Mouse (Mus musculus) MEL (cell line): ENCODE results near the gene Rab28. TPM values are rescaled to one million over a fixed set of nuclear protein-coding genes. Genes with fewer than 3 reads are reported as not detected.

ENCODE experiments used
- DNase-seq: peaks from one replicate; pipeline ENCODE4 v3.0.0; 2011; ENCODE audit warnings: low read depth, low spot score
- H3K27ac ChIP-seq: 2 replicates; pipeline ENCODE4 v1.5.1; 2012; ENCODE audit warnings: low read depth, mild to moderate bottlenecking, control low read depth, low read length, moderate library complexity; ENCODE audit not compliant: control insufficient read depth
- H3K27me3 ChIP-seq, 2 experiments: fragments of 150-350 bp in 1 of 2; sonication (generic) in 1 of 2; 2 replicates each; pipeline ENCODE4 v1.6.1; 2012; ENCODE audit warnings: low read length in 2 of 2, mild to moderate bottlenecking in 2 of 2, improper control_type of control experiment in 1 of 2, moderate library complexity in 1 of 2; ENCODE audit not compliant: insufficient read depth in 2 of 2, control insufficient read depth in 1 of 2
- H3K36me3 ChIP-seq, 2 experiments: 2 replicates each; pipeline ENCODE4 v1.6.1; 2012 to 2014; ENCODE audit warnings: low read length in 2 of 2, improper control_type of control experiment in 1 of 2, inconsistent platforms in 1 of 2, mild to moderate bottlenecking in 1 of 2; ENCODE audit not compliant: insufficient read depth in 2 of 2, control insufficient read depth in 1 of 2
- H3K4me1 ChIP-seq, 2 experiments: fragments of 150-350 bp in 1 of 2; sonication (generic) in 1 of 2; 2 replicates each; pipeline ENCODE4 v1.6.1; 2012; ENCODE audit warnings: low read length in 2 of 2, improper control_type of control experiment in 1 of 2, mild to moderate bottlenecking in 1 of 2; ENCODE audit not compliant: insufficient read depth in 2 of 2, control insufficient read depth in 1 of 2
- H3K4me3 ChIP-seq, 2 experiments: fragments of 150-350 bp in 1 of 2; sonication (generic) in 1 of 2; 2 replicates each; pipeline ENCODE4 v1.5.1; 2012; ENCODE audit warnings: low read depth in 2 of 2, low read length in 2 of 2, mild to moderate bottlenecking in 2 of 2, moderate library complexity in 2 of 2, control low read depth in 1 of 2, improper control_type of control experiment in 1 of 2; ENCODE audit not compliant: control insufficient read depth in 1 of 2, insufficient read depth in 1 of 2
- H3K79me2 ChIP-seq: 2 replicates; pipeline ENCODE4 v1.6.1; 2012; ENCODE audit warnings: mild to moderate bottlenecking, low read length, moderate library complexity; ENCODE audit not compliant: control insufficient read depth, poor library complexity, insufficient read depth
- H3K9ac ChIP-seq: 2 replicates; pipeline ENCODE4 v1.6.1; 2012; ENCODE audit warnings: low read depth, mild to moderate bottlenecking, control low read depth, low read length, moderate library complexity; ENCODE audit not compliant: control insufficient read depth, poor library complexity, severe bottlenecking
- H3K9me3 ChIP-seq: fragments of 150-350 bp; sonication (generic); replicated peaks from 2 replicates; pipeline ENCODE4 v1.6.1; 2012; ENCODE audit warnings: mild to moderate bottlenecking, low read length, improper control_type of control experiment, moderate library complexity; ENCODE audit not compliant: insufficient read depth
- BHLHE40 ChIP-seq: IDR thresholded peaks from 2 replicates; pipeline ENCODE4 v1.6.1; 2012; ENCODE audit warnings: low read depth, mild to moderate bottlenecking, inconsistent platforms, low read length, improper control_type of control experiment, borderline replicate concordance
- CHD2 ChIP-seq: IDR thresholded peaks from 2 replicates; pipeline ENCODE4 v1.6.1; 2011; ENCODE audit warnings: low read length, improper control_type of control experiment
- ELF1 ChIP-seq: IDR thresholded peaks from 2 replicates; pipeline ENCODE4 v1.6.1; 2014; ENCODE audit warnings: low read depth, mild to moderate bottlenecking, inconsistent platforms, low read length, improper control_type of control experiment, moderate library complexity
- EP300 ChIP-seq, 2 experiments: IDR thresholded peaks; 2 replicates each; pipeline ENCODE4 v1.6.1; 2011; ENCODE audit warnings: improper control_type of control experiment in 2 of 2, low read length in 2 of 2, low read depth in 1 of 2, mild to moderate bottlenecking in 1 of 2
- ETS1 ChIP-seq: IDR thresholded peaks from 2 replicates; pipeline ENCODE4 v1.6.1; 2012; ENCODE audit warnings: low read depth, mild to moderate bottlenecking, inconsistent platforms, low read length, improper control_type of control experiment, moderate library complexity
- GABPA ChIP-seq: IDR thresholded peaks from 2 replicates; pipeline ENCODE4 v1.6.1; 2012; ENCODE audit warnings: low read depth, mild to moderate bottlenecking, inconsistent platforms, low read length, improper control_type of control experiment, moderate library complexity
- GATA1 ChIP-seq: IDR thresholded peaks from 2 replicates; pipeline ENCODE4 v1.6.1; 2011; ENCODE audit warnings: low read depth, low read length, improper control_type of control experiment
- HCFC1 ChIP-seq: IDR thresholded peaks from 2 replicates; pipeline ENCODE4 v1.6.1; 2012; ENCODE audit warnings: low read depth, mild to moderate bottlenecking, inconsistent platforms, low read length, improper control_type of control experiment, moderate library complexity
- JUND ChIP-seq: IDR thresholded peaks from 2 replicates; pipeline ENCODE4 v1.6.1; 2011; ENCODE audit warnings: low read depth, mild to moderate bottlenecking, improper control_type of control experiment, low read length
- MAX ChIP-seq: IDR thresholded peaks from 2 replicates; pipeline ENCODE4 v1.6.1; 2011; ENCODE audit warnings: low read length, improper control_type of control experiment
- MAZ ChIP-seq: IDR thresholded peaks from 2 replicates; pipeline ENCODE4 v1.6.1; 2012; ENCODE audit warnings: low read depth, mild to moderate bottlenecking, inconsistent platforms, low read length, improper control_type of control experiment
- MEF2A ChIP-seq: IDR thresholded peaks from 2 replicates; pipeline ENCODE4 v1.6.1; 2014; ENCODE audit warnings: low read depth, mild to moderate bottlenecking, inconsistent platforms, low read length, improper control_type of control experiment; ENCODE audit not compliant: poor library complexity, insufficient replicate concordance, severe bottlenecking; ENCODE audit errors: extremely low read depth
- MXI1 ChIP-seq: IDR thresholded peaks from 2 replicates; pipeline ENCODE4 v1.6.1; 2011; ENCODE audit warnings: mild to moderate bottlenecking, low read depth, low read length, improper control_type of control experiment
- MYC ChIP-seq: IDR thresholded peaks from 2 replicates; pipeline ENCODE4 v1.6.1; 2011; ENCODE audit warnings: low read depth, mild to moderate bottlenecking, low read length, improper control_type of control experiment, moderate library complexity
- NELFE ChIP-seq: IDR thresholded peaks from 2 replicates; pipeline ENCODE4 v1.6.1; 2011; ENCODE audit warnings: low read depth, low read length, improper control_type of control experiment
- NRF1 ChIP-seq: IDR thresholded peaks from 2 replicates; pipeline ENCODE4 v1.6.1; 2014; ENCODE audit warnings: low read depth, mild to moderate bottlenecking, inconsistent platforms, low read length, improper control_type of control experiment, moderate library complexity; ENCODE audit not compliant: poor library complexity, insufficient read depth, severe bottlenecking
- POLR2AphosphoS5 ChIP-seq: IDR thresholded peaks from 2 replicates; pipeline ENCODE4 v1.6.1; 2012; ENCODE audit warnings: low read depth, borderline replicate concordance, mild to moderate bottlenecking, inconsistent platforms, low read length, moderate library complexity, mixed read lengths
- RCOR1 ChIP-seq: IDR thresholded peaks from 2 replicates; pipeline ENCODE4 v1.6.1; 2012; ENCODE audit warnings: low read depth, mild to moderate bottlenecking, inconsistent platforms, low read length, improper control_type of control experiment
- SIN3A ChIP-seq: IDR thresholded peaks from 2 replicates; pipeline ENCODE4 v1.6.1; 2012; ENCODE audit warnings: low read length, improper control_type of control experiment, inconsistent platforms
- TAL1 ChIP-seq: IDR thresholded peaks from 2 replicates; pipeline ENCODE4 v1.6.1; 2012; ENCODE audit warnings: mild to moderate bottlenecking, inconsistent platforms, low read length, moderate library complexity, mixed read lengths
- USF1 ChIP-seq: IDR thresholded peaks from 2 replicates; pipeline ENCODE4 v1.6.1; 2014; ENCODE audit warnings: low read depth, mild to moderate bottlenecking, inconsistent platforms, low read length, improper control_type of control experiment, moderate library complexity
- ZC3H11A ChIP-seq: IDR thresholded peaks from 2 replicates; pipeline ENCODE4 v1.6.1; 2012; ENCODE audit warnings: low read depth, mild to moderate bottlenecking, inconsistent platforms, low read length, improper control_type of control experiment
- ZMIZ1 ChIP-seq: IDR thresholded peaks from 2 replicates; pipeline ENCODE4 v1.6.1; 2012; ENCODE audit warnings: low read depth, mild to moderate bottlenecking, inconsistent platforms, low read length, improper control_type of control experiment, moderate library complexity
- ZNF384 ChIP-seq: IDR thresholded peaks from 2 replicates; pipeline ENCODE4 v1.6.1; 2012; ENCODE audit warnings: low read depth, mild to moderate bottlenecking, inconsistent platforms, low read length, improper control_type of control experiment
- polyA plus RNA-seq, 2 experiments: library from polyadenylated mRNA; stranded (reverse) in 1 of 2; unstranded in 1 of 2; fragments of >175 nt in 1 of 2; fragments of >200 nt in 1 of 2; gene quantifications; 2 replicates each; pipeline versions ENCODE4 v1.2.1 to v1.2.4; 2012; ENCODE audit warnings: low replicate concordance in 2 of 2, low read depth in 1 of 2; ENCODE audit not compliant: insufficient read length in 2 of 2, insufficient read depth in 1 of 2, missing spikeins in 1 of 2
- total RNA-seq: library from RNA; depleted of rRNA; stranded (reverse); fragments of 300-350 nt; gene quantifications from 2 replicates; pipeline ENCODE4 v1.2.3, GENCODE M21; 2012

The Rab28 gene
- total and polyA plus RNA-seq, 3 experiments = 66.5 to 66.7 TPM; not detected in 1

DNA sequence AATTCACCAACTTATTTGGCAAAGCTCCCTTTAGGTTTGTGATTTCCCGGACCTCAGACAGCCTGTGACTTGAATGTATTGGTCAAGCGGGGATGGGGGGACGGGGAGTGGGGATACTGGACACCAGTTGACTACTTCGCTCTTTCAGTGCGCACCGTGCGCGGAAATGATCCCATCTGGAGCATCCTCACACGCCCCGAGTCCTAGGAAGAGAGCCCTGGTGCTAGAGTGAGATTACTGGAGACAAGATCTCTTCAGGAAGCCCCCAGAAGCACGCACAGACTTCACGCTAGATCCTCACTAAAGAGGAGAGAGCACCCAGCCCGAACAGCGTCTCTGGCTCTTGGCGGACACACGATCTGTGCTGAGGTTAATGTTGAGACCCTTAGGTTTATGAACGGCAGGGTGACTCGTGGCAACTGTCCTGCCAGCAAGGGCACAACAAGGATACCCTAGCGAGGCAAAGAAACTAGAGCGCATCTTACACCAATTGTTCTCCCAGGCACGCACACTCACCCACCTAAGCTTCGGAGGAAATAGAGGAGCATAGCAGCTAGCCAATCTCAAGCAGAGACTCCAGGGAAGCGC, 47.5 kb upstream of the Rab28 start:
- Histone ChIP-seq H3K9me3 (no peaks in the 10 kb centered on the region), H3K4me3 (no peak overlapping the region), H3K36me3 (peaks cover 0 to 7% of the 10 kb centered on the region in 2 experiments; a peak in 2 of 4 replicates), H3K79me2 (no peaks in the 10 kb centered on the region), H3K27ac (no peak overlapping the region), H3K9ac (no peak overlapping the region), H3K4me1 (peaks cover 5 to 6% of the 10 kb centered on the region in 2 experiments; a peak in 2 of 4 replicates), H3K27me3 (no peaks in the 10 kb centered on the region)
- DNase-seq = no peak
- TF ChIP-seq SIN3A (no peak), ZNF384 (no peak), NELFE (no peak), ETS1 (no peak), MAX (no peak), GATA1 (no peak), RCOR1 (no peak), POLR2AphosphoS5 (no peak), JUND (no peak), HCFC1 (no peak), CHD2 (no peak), TAL1 (no peak), BHLHE40 (no peak)

DNA sequence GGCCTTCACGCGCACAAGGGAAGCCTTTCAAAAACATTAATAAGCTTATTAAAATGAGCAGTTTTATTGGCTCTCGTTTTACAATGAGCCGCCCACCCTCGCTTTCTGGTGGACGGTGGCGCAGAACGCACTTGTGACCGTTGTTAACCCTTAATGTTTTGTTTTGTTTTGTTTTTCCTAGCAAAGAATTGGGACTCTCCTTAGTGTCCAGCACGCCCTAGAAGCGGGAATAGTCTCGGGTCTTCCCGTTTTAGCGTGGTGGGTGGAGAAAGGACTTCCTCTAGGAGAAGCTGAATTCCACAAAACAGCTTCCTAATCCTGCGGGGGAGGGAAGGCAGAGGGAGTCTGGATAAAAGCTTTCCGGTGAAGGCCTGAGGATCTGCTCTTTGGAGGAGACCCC, 46.9 kb upstream of the Rab28 start:
- no peaks in the 10 kb centered on the region for H3K9me3 ChIP-seq
- H3K36me3 ChIP-seq = peaks cover 0 to 7% of the 10 kb centered on the region in 2 experiments; a peak in 2 of 4 replicates
- peaks cover 5 to 6% of the 10 kb centered on the region in 2 experiments; a peak in 2 of 4 replicates for H3K4me1 ChIP-seq
- no peak overlapping the region for H3K9ac ChIP-seq
- no peak for DNase-seq
- no peaks in the 10 kb centered on the region; a peak in 1 of 4 replicates for H3K27me3 ChIP-seq
- no peaks in the 10 kb centered on the region for H3K79me2 ChIP-seq
- no peak overlapping the region for H3K4me3 ChIP-seq
- TF ChIP-seq EP300 (IDR thresholded peaks at IDR 0.05; ENCODE audit: low read depth in 1 of 2, low read length in 2 of 2) (no peak), USF1 (no peak), MYC (no peak), MAX (no peak), MEF2A (no peak), HCFC1 (no peak), NRF1 (no peak), JUND (no peak), ELF1 (no peak), ZMIZ1 (no peak), TAL1 (no peak), GABPA (no peak), ZC3H11A (no peak), MXI1 (no peak), POLR2AphosphoS5 (no peak), MAZ (no peak), SIN3A (no peak)
- no peak overlapping the region for H3K27ac ChIP-seq
